ENCODE assay signal across 23 mouse cellular contexts in the genomic region with DNA sequence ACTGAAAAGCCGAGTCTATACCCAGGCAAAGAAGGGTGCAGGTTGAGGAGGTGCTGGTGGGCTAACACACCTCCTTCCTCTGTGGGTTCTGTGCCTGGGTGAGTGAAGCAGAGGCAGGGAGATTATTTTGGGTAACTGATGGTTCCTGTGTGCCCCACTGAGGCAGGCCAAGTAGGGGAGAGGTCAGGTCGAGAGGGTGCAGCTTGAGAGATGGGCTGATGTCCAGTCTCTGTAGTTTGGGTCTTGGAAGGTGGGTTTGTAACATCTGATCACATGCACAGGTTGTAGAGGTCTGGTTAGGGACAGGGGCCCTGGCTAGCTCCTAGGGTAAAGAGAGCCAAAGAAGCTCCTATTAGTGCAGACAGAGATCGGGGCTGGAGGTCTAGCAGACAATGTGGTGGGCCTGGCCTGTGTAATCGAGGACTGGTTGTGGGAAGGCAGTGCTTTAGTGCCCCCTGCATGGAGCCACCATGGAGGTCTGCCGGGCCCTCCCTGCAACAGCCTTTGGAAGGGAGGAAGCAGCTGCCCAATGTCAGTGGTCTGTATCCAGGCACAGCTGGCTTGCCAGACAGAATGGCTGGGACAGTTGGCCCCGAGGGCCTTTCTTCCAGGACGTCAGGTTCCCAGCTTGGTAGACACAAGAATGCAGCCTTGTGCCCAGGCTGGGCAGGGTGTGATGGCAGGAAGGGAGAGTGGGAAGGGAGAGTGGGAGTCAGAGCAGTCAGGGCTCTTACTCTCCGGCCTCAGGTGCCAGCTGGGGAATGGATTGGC. TPM values are rescaled to one million over a fixed set of nuclear protein-coding genes. Genes with fewer than 3 reads are reported as not detected.
DNase-seq lines count a peak whose midpoint lies in the region; ATAC-seq and TF ChIP-seq lines count a peak whose summit lies in the region.
"Had no signal": no experiment of that assay in that cellular context is flagged by ENCODE, and none has a peak within 500 bp of the region (broad histone marks: within the 10 kb centered on the region; RNA-seq: fewer than 3 reads in every experiment).

No protein-coding gene starts in this region.

- TF ChIP-seq CTCF in gastrocnemius, adult 2 months (IDR thresholded peaks at IDR 0.05), result no peak

- peak overlapping the region; percentile 16; the same call in 1 of the 2 replicates for H3K27ac ChIP-seq in gastrocnemius, adult 2 months
- H3K27ac ChIP-seq in heart, embryonic 15.5 days, result no peak overlapping the region
- no peak overlapping the region for H3K27ac ChIP-seq in heart, embryonic 10.5 days
- no peak overlapping the region for H3K27ac ChIP-seq in limb, embryonic 13.5 days
- H3K27ac ChIP-seq in limb, embryonic 10.5 days, result no peak overlapping the region
- H3K27ac ChIP-seq: forebrain, embryonic 15.5 days; hindbrain, embryonic 15.5 days; left cerebral cortex, adult 2 months; liver, embryonic 12.5 days; midbrain, embryonic 13.5 days; stomach, postnatal 0 days had no signal

- DNase-seq in gastrocnemius, adult 2 months, result no peak
- no peak for DNase-seq in gastrocnemius, adult 8-10 months (ENCODE audit: low spot score in 2 of 2)
- no peak for DNase-seq in heart, embryonic 10.5 days (ENCODE audit: low spot score)
- no peak for DNase-seq in limb, embryonic 10.5 days (ENCODE audit: low spot score)
- DNase-seq: adrenal gland, postnatal 25 days; cerebellum, adult 9-10 months; gastrocnemius, postnatal 14 days; kidney, adult 8-10 months; layer of hippocampus, adult 9-11 months; lung, embryonic 14.5 days; lung, postnatal 36 days; thymus, adult 2 months; thymus, postnatal 4 days had no signal

- H3K4me2 ChIP-seq in heart, embryonic 15.5 days, result no peak overlapping the region
- H3K4me2 ChIP-seq in limb, embryonic 13.5 days (replicated peaks), result no peak overlapping the region
- H3K4me2 ChIP-seq: forebrain, embryonic 15.5 days; hindbrain, embryonic 15.5 days; liver, embryonic 12.5 days; lung, embryonic 14.5 days; midbrain, embryonic 13.5 days had no signal

- WGBS in heart, embryonic 15.5 days, result 68% methylated on average over 8 of the region's 8 CpGs
- 64% methylated on average over 8 of the region's 8 CpGs for WGBS in heart, embryonic 10.5 days
- WGBS in limb, embryonic 13.5 days, result 56% methylated on average over 8 of the region's 8 CpGs
- WGBS in limb, embryonic 10.5 days, result 77% methylated on average over 8 of the region's 8 CpGs

- H3K36me3 ChIP-seq in heart, embryonic 15.5 days, result no peaks in the 10 kb centered on the region
- no peaks in the 10 kb centered on the region for H3K36me3 ChIP-seq in heart, embryonic 10.5 days
- H3K36me3 ChIP-seq in limb, embryonic 13.5 days, result no peaks in the 10 kb centered on the region
- no peaks in the 10 kb centered on the region for H3K36me3 ChIP-seq in limb, embryonic 10.5 days
- H3K36me3 ChIP-seq: forebrain, embryonic 15.5 days; hindbrain, embryonic 15.5 days; liver, embryonic 12.5 days; midbrain, embryonic 13.5 days had no signal

- H3K9me3 ChIP-seq in heart, embryonic 15.5 days (replicated peaks), result no peaks in the 10 kb centered on the region
- H3K9me3 ChIP-seq in heart, embryonic 10.5 days, result no peaks in the 10 kb centered on the region
- H3K9me3 ChIP-seq in limb, embryonic 13.5 days, result no peaks in the 10 kb centered on the region
- no peaks in the 10 kb centered on the region for H3K9me3 ChIP-seq in limb, embryonic 10.5 days (replicated peaks)
- H3K9me3 ChIP-seq: forebrain, embryonic 15.5 days; hindbrain, embryonic 15.5 days; liver, embryonic 12.5 days; midbrain, embryonic 13.5 days had no signal

- H3K4me1 ChIP-seq in heart, embryonic 15.5 days (replicated peaks), result peaks cover 42% of the 10 kb centered on the region
- H3K4me1 ChIP-seq in heart, embryonic 10.5 days, result peaks cover 8% of the 10 kb centered on the region; the same call in 1 of the 2 replicates
- no peaks in the 10 kb centered on the region for H3K4me1 ChIP-seq in limb, embryonic 13.5 days
- peaks cover 6% of the 10 kb centered on the region; the same call in 1 of the 2 replicates for H3K4me1 ChIP-seq in limb, embryonic 10.5 days

- H3K9ac ChIP-seq in heart, embryonic 15.5 days, result no peak overlapping the region
- H3K9ac ChIP-seq in limb, embryonic 13.5 days, result no peak overlapping the region
- H3K9ac ChIP-seq: forebrain, embryonic 15.5 days; hindbrain, embryonic 15.5 days; liver, embryonic 12.5 days; lung, embryonic 14.5 days; midbrain, embryonic 13.5 days had no signal

- intact Hi-C loops in gastrocnemius, adult 2 months (cut with DNase I), result no loop called here

- no peaks in the 10 kb centered on the region for H3K27me3 ChIP-seq in heart, embryonic 15.5 days
- H3K27me3 ChIP-seq in heart, embryonic 10.5 days (ENCODE audit: insufficient read depth, poor library complexity, severe bottlenecking), result no peaks in the 10 kb centered on the region
- H3K27me3 ChIP-seq in limb, embryonic 13.5 days, result no peaks in the 10 kb centered on the region
- H3K27me3 ChIP-seq in limb, embryonic 10.5 days (ENCODE audit: low read depth, poor library complexity, severe bottlenecking), result no peaks in the 10 kb centered on the region
- H3K27me3 ChIP-seq: forebrain, embryonic 15.5 days; hindbrain, embryonic 15.5 days; liver, embryonic 12.5 days; megakaryocyte, embryonic 14.5 days; midbrain, embryonic 13.5 days had no signal

- H3K4me3 ChIP-seq in gastrocnemius, adult 2 months, result no peak overlapping the region
- no peak overlapping the region for H3K4me3 ChIP-seq in heart, embryonic 15.5 days
- no peak overlapping the region for H3K4me3 ChIP-seq in heart, embryonic 10.5 days
- no peak overlapping the region for H3K4me3 ChIP-seq in limb, embryonic 13.5 days
- H3K4me3 ChIP-seq in limb, embryonic 10.5 days, result no peak overlapping the region
- H3K4me3 ChIP-seq: forebrain, embryonic 15.5 days; hindbrain, embryonic 15.5 days; left cerebral cortex, adult 2 months; liver, embryonic 12.5 days; megakaryocyte, embryonic 14.5 days; midbrain, embryonic 13.5 days had no signal

- 0 out of 2 replicates have a peak, but pooled peaks have one; percentile 34 for ATAC-seq in heart, embryonic 15.5 days (replicated peaks; ENCODE audit: insufficient number of reproducible peaks, insufficient read depth, low FRiP score, low read depth)
- ATAC-seq in limb, embryonic 13.5 days (ENCODE audit: low FRiP score, low read depth), result 0 out of 2 replicates have a peak, but pooled peaks have one; percentile 13
- no peak for ATAC-seq in CD4-positive, CD25-positive, alpha-beta regulatory T cell, adult 4 months
- ATAC-seq: forebrain, embryonic 15.5 days; liver, embryonic 12.5 days; midbrain, embryonic 13.5 days had no signal

RNA-seq across cellular contexts. Expression of a gene that starts 14.5 kb away (rescaled TPM):
- total RNA-seq in gastrocnemius, adult 2 months (2021), result 1 to 10 TPM; 7.1 to 8.8 TPM
- total RNA-seq in gastrocnemius, adult 8-10 months (2022), result 1 to 10 TPM; 6.4 to 9.3 (median 7.5) TPM
- polyA plus RNA-seq in heart, embryonic 15.5 days (2015; fragmentation: Nextera tagmentation; extraction: Ambion mirVana), result 25.7 and 36.0 TPM in 2 replicates
- 7.1 and 12.5 TPM in 2 replicates for polyA plus RNA-seq in heart, embryonic 10.5 days (2016; fragmentation: Nextera tagmentation; extraction: Ambion mirVana)
- polyA plus RNA-seq in limb, embryonic 13.5 days (2015; fragmentation: Nextera tagmentation; extraction: Ambion mirVana), result 13.9 and 16.2 TPM in 2 replicates
- polyA plus RNA-seq in limb, embryonic 10.5 days (2016; fragmentation: Nextera tagmentation; extraction: Ambion mirVana), result 2.7 and 8.2 TPM in 2 replicates
- 10 to 100 TPM; 17.1 to 31.7 TPM for polyA plus RNA-seq in CD4-positive, CD25-positive, alpha-beta regulatory T cell, adult 4 months (2017; shearing (Covaris generic))

RNA-seq across cellular contexts. Expression of a gene that starts 52.0 kb away (rescaled TPM):
- under 1 TPM; 0.18 to 0.81 TPM for total RNA-seq in gastrocnemius, adult 2 months (2021)
- under 1 TPM; 0.22 to 0.64 (median 0.42) TPM for total RNA-seq in gastrocnemius, adult 8-10 months (2022)
- polyA plus RNA-seq in heart, embryonic 15.5 days (2015; fragmentation: Nextera tagmentation; extraction: Ambion mirVana), result 0.69 and 1.5 TPM in 2 replicates
- 0.21 and 1.1 TPM in 2 replicates for polyA plus RNA-seq in heart, embryonic 10.5 days (2016; fragmentation: Nextera tagmentation; extraction: Ambion mirVana)
- polyA plus RNA-seq in limb, embryonic 13.5 days (2015; fragmentation: Nextera tagmentation; extraction: Ambion mirVana), result 0.24 and 0.57 TPM in 2 replicates
- polyA plus RNA-seq in limb, embryonic 10.5 days (2016; fragmentation: Nextera tagmentation; extraction: Ambion mirVana), result 0.20 TPM in 2 replicates
- not detected for polyA plus RNA-seq in CD4-positive, CD25-positive, alpha-beta regulatory T cell, adult 4 months (2017; shearing (Covaris generic))

RNA-seq across cellular contexts. Expression of a gene that starts 53.9 kb away (rescaled TPM):
- 1 to 10 TPM; 3.3 to 4.9 TPM for total RNA-seq in gastrocnemius, adult 2 months (2021)
- 1 to 10 TPM; 4.2 to 5.5 (median 4.6) TPM for total RNA-seq in gastrocnemius, adult 8-10 months (2022)
- polyA plus RNA-seq in heart, embryonic 15.5 days (2015; fragmentation: Nextera tagmentation; extraction: Ambion mirVana), result 5.3 and 7.0 TPM in 2 replicates
- 7.2 and 7.4 TPM in 2 replicates for polyA plus RNA-seq in heart, embryonic 10.5 days (2016; fragmentation: Nextera tagmentation; extraction: Ambion mirVana)
- polyA plus RNA-seq in limb, embryonic 13.5 days (2015; fragmentation: Nextera tagmentation; extraction: Ambion mirVana), result 13.1 and 14.0 TPM in 2 replicates
- polyA plus RNA-seq in limb, embryonic 10.5 days (2016; fragmentation: Nextera tagmentation; extraction: Ambion mirVana), result 12.6 and 15.1 TPM in 2 replicates
- 1 to 10 TPM; 4.9 to 7.4 TPM for polyA plus RNA-seq in CD4-positive, CD25-positive, alpha-beta regulatory T cell, adult 4 months (2017; shearing (Covaris generic))

RNA-seq across cellular contexts. Expression of a gene that starts 54.0 kb away (rescaled TPM):
- 10 to 100 TPM; 55.5 to 67.3 TPM for total RNA-seq in gastrocnemius, adult 2 months (2021)
- total RNA-seq in gastrocnemius, adult 8-10 months (2022), result 10 to 100 TPM; 51.7 to 58.8 (median 58.0) TPM
- polyA plus RNA-seq in heart, embryonic 15.5 days (2015; fragmentation: Nextera tagmentation; extraction: Ambion mirVana), result 83.5 and 94.8 TPM in 2 replicates
- 114 and 118 TPM in 2 replicates for polyA plus RNA-seq in heart, embryonic 10.5 days (2016; fragmentation: Nextera tagmentation; extraction: Ambion mirVana)
- 136 TPM in 2 replicates for polyA plus RNA-seq in limb, embryonic 13.5 days (2015; fragmentation: Nextera tagmentation; extraction: Ambion mirVana)
- polyA plus RNA-seq in limb, embryonic 10.5 days (2016; fragmentation: Nextera tagmentation; extraction: Ambion mirVana), result 153 and 161 TPM in 2 replicates
- polyA plus RNA-seq in CD4-positive, CD25-positive, alpha-beta regulatory T cell, adult 4 months (2017; shearing (Covaris generic)), result 100 to 1,000 TPM in 1 of 2 experiments, 10 to 100 TPM in 1; 88.6 to 126 TPM
